Mouse (Mus musculus): ENCODE data around the gene Mycl.
"Not testable (repeated sequence)": the region's sequence is repeated elsewhere in the genome, so short reads cannot be mapped to it uniquely, and the experiment has no call there.

Mycl gene

DNA sequence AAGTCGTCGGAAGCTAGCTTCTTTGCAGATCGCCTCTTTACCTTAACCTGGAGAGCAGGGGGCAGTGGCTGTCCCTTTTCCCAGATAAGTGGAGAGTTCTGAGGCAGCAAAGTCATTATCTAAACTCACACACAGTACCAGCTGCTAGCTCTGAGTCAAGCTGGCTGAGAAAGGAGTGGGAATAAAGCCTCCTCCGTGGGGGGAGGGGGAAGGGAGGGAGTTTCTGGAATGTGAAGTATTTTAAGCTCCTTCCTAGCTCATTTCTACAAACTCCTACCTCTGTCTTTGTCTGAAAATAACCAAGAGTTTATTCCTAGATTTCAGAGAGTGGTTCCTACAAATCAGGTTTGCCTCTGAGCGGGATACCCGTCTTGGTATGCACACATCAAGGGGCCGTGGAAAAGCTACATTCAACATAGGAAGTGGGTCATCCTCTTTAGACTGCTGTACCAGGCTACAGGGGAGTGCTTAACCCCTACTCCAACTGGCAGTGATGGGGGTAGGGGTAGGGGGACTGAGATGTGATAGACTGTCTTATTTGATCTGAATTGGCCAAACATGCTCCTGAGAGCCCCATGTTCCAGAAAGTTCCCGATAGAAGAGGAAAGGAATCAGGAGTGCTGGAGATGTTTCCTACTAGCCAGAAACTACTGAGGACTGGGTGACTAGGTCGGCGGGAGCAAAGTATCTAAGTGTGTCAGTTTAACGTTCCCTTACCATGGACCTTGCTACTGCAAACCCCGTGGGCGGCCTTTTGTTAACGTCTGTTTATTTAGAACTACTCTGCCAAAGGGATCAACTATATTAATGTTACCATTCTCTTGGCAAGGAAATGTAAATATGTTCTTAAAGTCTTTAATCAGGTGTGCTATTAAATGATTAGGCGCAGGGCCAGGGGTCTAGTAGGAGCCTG is 9.9 kb downstream of the Mycl start:
- in situ Hi-C loops (cut with MboI; ENCODE audit: low pct_unique_long_range_greater_than_20kb in 1 of 2, low sequenced_read_pairs in 2 of 2, unreplicated experiment in 1 of 2): no loop called here

- in situ Hi-C loops (cut with MboI; ENCODE audit: low pct_unique_long_range_greater_than_20kb in 1 of 2, low sequenced_read_pairs in 2 of 2, unreplicated experiment in 1 of 2): not testable (repeated sequence)
These were observed 17.0 kb downstream of the Mycl start for GRCm38 (mm10) chr4:123012501-123012900.

- in situ Hi-C loops (cut with MboI; ENCODE audit: low pct_unique_long_range_greater_than_20kb in 1 of 2, low sequenced_read_pairs in 2 of 2, unreplicated experiment in 1 of 2): no loop called here
These were observed 18.0 kb downstream of the Mycl start for GRCm38 (mm10) chr4:123013346-123013945.

DNA sequence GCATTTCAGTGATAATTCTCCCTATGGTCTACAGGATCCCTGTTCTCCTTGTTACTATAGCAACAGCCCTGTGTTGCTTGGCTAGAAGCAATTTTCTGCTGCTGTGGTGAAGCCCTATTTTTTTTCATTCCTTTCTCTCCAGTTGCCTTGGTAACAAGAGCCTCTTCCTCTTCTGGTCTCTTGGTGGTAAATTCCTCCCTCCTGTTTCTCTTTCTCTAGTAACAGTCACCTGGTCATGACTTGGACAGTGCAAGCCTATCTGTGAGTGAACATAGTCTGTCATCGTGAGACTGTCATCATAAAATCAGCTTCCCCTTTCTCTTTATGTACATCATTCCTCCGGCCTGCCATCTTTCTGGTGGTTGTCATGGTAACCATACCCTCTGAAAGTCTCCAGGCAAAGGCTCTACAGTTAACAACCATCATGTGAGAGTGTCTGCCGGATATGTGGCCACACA is 18.5 kb downstream of the Mycl start:
- in situ Hi-C loops (cut with MboI; ENCODE audit: low pct_unique_long_range_greater_than_20kb in 1 of 2, low sequenced_read_pairs in 2 of 2, unreplicated experiment in 1 of 2): no loop called here

- in situ Hi-C loops (cut with MboI; ENCODE audit: low pct_unique_long_range_greater_than_20kb in 1 of 2, low sequenced_read_pairs in 2 of 2, unreplicated experiment in 1 of 2): no loop called here
These were observed 19.2 kb downstream of the Mycl start for GRCm38 (mm10) chr4:123014501-123015282.

- in situ Hi-C loops (cut with MboI; ENCODE audit: low pct_unique_long_range_greater_than_20kb in 1 of 2, low sequenced_read_pairs in 2 of 2, unreplicated experiment in 1 of 2): no loop called here
These were observed 21.1 kb downstream of the Mycl start, which contains the start of gene Trit1 for GRCm38 (mm10) chr4:123016451-123016957. Gene Trit1 (plus strand): TSS chr4:123016597.

DNA sequence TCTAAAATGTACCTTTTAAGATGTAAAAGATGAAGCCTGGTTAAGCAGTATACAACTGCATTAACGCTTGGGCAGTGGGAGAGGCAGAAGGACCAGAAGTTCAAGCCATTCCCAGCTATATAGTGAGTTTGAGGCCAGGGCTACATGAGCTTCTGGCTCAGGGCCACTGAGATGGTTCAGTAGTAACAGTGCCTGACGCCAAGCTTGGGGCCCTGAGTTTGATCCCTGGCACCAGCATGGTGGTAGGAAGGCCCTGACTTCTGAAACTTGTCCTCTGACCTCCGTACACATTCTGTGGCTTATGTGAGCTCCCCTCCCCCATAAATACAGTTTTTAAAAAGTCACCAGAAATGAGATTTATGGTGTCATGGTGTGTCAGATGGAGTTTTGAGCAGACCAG is 26.1 kb downstream of the Mycl start:
- in situ Hi-C loops (cut with MboI; ENCODE audit: low pct_unique_long_range_greater_than_20kb in 1 of 2, low sequenced_read_pairs in 2 of 2, unreplicated experiment in 1 of 2): no loop called here

GRCm38 (mm10) chr4:123022896-123023295 is 27.4 kb downstream of the Mycl start:
- in situ Hi-C loops (cut with MboI; ENCODE audit: low pct_unique_long_range_greater_than_20kb in 1 of 2, low sequenced_read_pairs in 2 of 2, unreplicated experiment in 1 of 2): no loop called here

- in situ Hi-C loops (cut with MboI; ENCODE audit: low pct_unique_long_range_greater_than_20kb in 1 of 2, low sequenced_read_pairs in 2 of 2, unreplicated experiment in 1 of 2): no loop called here
These were observed 30.0 kb downstream of the Mycl start for GRCm38 (mm10) chr4:123025418-123025817.

DNA sequence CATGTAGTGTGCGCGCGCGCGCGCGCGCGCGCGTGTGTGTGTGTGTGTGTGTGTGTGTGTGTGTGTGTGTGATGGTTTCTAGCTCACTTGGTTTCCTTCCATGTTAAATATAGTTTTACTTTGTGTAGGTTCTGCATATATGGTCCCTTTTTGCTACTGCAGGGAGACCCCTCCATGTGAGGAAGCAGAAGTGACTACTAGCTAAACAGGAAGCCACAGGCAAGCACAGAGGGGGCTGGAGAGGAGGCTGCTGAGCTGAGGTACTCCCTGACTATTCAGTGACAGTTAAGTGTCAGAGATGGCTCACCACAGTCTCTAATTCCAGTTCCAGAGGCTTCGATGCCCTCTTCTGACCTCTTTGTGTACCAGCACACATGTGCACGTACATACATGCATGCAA is 30.7 kb downstream of the Mycl start:
- in situ Hi-C loops (cut with MboI; ENCODE audit: low pct_unique_long_range_greater_than_20kb in 1 of 2, low sequenced_read_pairs in 2 of 2, unreplicated experiment in 1 of 2): no loop called here

DNA sequence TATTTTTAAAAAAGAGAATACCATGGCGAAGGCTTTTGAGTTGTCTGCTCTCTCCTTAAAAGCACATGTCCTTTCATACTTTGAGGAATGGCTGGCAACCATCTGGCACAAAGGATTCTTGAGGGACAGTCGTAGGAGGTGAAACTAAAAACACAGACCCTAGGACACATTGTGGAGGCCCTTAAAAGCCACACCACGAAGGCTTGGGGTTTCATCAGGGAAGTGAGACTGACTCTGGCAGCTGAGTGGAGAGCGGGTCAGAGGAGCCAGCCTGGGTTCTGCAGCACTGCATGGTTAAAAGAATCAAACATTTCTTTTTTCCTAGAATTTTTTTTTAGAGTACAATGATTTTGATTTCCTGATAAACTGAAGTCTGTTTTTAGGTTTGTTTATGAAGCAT is 31.1 kb downstream of the Mycl start:
- in situ Hi-C loops (cut with MboI; ENCODE audit: low pct_unique_long_range_greater_than_20kb in 1 of 2, low sequenced_read_pairs in 2 of 2, unreplicated experiment in 1 of 2): no loop called here

- in situ Hi-C loops (cut with MboI; ENCODE audit: low pct_unique_long_range_greater_than_20kb in 1 of 2, low sequenced_read_pairs in 2 of 2, unreplicated experiment in 1 of 2): no loop called here
These were observed 39.4 kb downstream of the Mycl start for GRCm38 (mm10) chr4:123034841-123035240.

DNA sequence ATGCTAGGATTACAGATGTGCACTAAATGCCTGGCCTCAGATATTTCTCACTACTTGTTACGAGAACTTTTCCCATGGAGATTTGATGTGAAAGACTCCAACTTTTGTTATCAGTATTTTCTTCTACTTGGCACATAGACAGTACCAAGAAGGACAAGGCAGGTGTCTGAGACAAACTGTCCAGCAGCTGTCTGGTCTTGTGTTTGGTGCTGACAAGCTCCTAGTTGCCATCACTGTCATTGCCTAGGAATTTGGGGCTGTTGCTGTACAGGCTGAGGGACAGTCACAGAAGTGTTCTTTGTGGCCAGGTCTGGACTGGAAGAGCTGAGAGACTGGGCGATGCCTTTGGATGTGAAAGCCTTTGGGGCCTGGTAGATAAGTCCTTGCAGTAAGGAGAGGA is 40.2 kb downstream of the Mycl start:
- in situ Hi-C loops (cut with MboI; ENCODE audit: low pct_unique_long_range_greater_than_20kb in 1 of 2, low sequenced_read_pairs in 2 of 2, unreplicated experiment in 1 of 2): no loop called here

DNA sequence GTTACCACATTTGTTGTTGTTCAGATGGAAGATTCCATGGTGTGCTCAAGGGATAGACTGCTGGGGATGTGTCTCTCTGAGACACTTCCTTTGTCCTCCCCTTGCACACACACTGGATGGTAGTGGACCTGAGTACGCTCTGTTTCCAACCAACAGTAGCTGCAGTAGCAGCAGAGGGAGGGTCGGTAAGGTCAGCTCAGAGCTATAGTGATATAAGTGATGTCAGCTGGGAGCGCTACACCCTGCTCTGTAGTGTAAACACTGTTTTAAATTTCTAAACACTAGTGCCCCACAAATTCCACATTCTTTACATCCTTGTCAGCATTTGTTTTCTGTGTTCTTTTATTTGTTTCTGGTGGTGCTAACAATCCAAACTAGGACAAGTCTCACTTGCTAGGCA is 41.3 kb downstream of the Mycl start:
- in situ Hi-C loops (cut with MboI; ENCODE audit: low pct_unique_long_range_greater_than_20kb in 1 of 2, low sequenced_read_pairs in 2 of 2, unreplicated experiment in 1 of 2): no loop called here

DNA sequence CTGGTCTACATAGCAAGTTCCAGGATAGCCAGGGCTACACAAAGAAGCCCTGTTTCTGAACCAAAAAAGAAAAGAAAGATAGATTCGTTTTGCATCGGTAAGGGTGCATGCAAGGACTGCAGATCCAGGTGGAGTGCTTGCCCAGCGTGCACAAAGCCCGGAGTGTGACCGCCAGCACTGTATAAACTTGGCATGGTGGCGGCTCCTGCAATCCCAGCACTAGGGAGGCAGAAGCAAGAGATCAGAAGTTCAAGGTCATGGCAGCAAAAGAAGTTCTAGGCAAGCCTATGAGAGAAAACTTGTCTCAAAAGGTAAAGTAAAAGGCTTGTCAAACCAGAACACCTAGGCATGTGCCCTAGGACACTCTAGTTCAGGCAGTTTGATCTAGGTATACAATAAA is 45.7 kb downstream of the Mycl start:
- in situ Hi-C loops (cut with MboI; ENCODE audit: low pct_unique_long_range_greater_than_20kb in 1 of 2, low sequenced_read_pairs in 2 of 2, unreplicated experiment in 1 of 2): no loop called here

DNA sequence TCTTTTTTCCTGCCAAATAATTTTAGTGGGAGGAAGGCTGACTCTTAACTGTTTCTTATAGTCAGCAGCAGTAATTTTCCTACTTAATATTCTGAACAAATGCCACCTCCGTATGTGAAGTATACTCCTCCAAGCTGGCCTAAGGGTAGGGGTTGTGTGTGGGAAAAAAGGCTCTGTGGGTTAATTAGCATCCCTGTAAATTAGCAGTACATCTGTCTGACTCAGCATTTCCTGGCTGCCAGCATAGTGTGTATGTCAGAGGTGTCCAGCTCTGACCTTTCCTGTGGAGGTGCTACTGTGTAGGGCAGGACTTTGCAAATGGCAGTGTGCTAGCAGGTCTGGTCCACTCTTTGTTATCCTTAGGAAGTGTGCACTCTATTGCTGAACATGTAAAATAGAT is 48.4 kb downstream of the Mycl start:
- in situ Hi-C loops (cut with MboI; ENCODE audit: low pct_unique_long_range_greater_than_20kb in 1 of 2, low sequenced_read_pairs in 2 of 2, unreplicated experiment in 1 of 2): no loop called here

GRCm38 (mm10) chr4:123044842-123045241 is 49.4 kb downstream of the Mycl start:
- in situ Hi-C loops (cut with MboI; ENCODE audit: low pct_unique_long_range_greater_than_20kb in 1 of 2, low sequenced_read_pairs in 2 of 2, unreplicated experiment in 1 of 2): no loop called here

DNA sequence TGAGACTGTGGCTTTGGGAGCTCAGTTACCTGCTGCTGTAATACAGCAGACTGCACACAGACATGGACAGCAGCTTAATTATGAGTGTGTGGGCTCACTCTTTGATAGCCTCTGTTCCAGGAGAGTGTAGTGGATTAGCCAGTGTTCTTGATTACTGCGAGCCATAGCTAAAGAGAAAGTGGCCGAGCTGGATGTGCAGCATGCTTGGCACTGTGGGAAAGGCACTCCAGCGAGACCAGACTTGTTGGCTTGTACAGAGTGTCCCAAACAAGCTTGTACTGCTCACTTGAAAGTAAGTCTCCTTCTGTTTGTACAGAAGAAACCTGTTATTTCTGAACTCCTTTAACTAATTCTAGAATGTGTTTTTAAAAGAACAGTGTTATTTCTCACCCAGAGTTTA is 50.8 kb downstream of the Mycl start:
- in situ Hi-C loops (cut with MboI; ENCODE audit: low pct_unique_long_range_greater_than_20kb in 1 of 2, low sequenced_read_pairs in 2 of 2, unreplicated experiment in 1 of 2): no loop called here

DNA sequence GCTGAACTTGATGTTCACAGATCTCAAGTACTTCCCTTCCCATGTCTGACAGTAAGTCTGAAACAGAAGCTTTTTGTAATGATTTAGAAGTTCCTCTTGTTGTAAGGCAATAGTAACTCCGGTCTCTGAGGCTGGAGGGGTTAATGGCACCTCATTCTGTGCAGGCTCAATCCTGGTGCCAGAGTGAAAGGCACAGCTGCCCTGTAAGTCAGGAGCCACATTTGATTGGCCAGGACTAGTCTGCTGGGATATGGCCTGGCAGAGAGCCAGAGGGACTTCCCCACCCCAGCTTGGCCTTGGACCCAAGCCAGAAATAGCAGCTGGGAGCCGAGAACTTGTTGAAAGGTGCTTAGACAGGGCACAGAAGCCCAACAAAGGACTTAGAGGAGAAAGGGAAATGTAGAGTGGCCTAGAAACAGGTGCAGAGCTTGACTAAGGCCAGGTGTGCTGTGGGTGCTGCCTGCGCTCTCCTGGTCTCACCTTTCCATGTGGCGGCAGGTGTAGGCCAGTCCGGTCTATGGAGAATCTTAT is 55.3 kb downstream of the Mycl start:
- in situ Hi-C loops (cut with MboI; ENCODE audit: low pct_unique_long_range_greater_than_20kb in 1 of 2, low sequenced_read_pairs in 2 of 2, unreplicated experiment in 1 of 2): no loop called here
